8 mouse cellular contexts compared by ENCODE assay signal in the genomic region with DNA sequence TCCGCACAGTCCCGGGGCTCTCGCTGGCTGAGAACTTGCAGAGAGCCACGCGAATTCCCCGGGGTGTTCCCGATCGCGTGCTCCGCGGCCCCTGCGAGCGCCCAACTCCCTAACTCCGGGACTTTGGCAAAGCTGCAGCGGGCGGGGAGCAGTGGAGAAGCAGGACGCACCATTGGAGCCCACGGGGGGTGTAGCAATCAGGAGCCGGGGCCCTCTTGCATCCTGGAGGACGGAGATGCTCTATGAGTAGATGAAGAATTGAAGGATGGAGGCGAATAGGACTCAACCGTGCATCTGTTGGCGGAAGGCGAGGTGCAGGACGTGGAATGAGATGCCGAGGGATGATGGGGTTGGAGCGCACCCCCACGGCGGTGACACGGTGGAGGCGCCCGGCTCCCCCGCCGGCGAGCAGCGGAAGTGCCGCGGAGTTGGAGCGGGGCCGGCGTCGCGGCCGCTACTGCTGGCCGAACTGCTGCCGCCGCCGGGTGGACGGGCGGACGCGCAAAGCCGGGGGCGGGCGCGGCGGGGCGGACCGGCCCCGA. TPM values are rescaled to one million over a fixed set of nuclear protein-coding genes. Genes with fewer than 3 reads are reported as not detected.
DNase-seq lines count a peak whose midpoint lies in the region; ATAC-seq lines count a peak whose summit lies in the region.

A gene (plus strand): TSS at position 425 of the 542 bp plus-strand sequence.

- peak within 1 kb of the TSS; percentile 80 for H3K4me3 ChIP-seq in embryonic facial prominence, embryonic 12.5 days
- H3K4me3 ChIP-seq in limb, embryonic 10.5 days: peak within 1 kb of the TSS; percentile 77
- peak within 1 kb of the TSS; percentile 78 for H3K4me3 ChIP-seq in midbrain, embryonic 12.5 days

- no peaks in the 10 kb centered on the region for H3K36me3 ChIP-seq in embryonic facial prominence, embryonic 12.5 days
- H3K36me3 ChIP-seq in limb, embryonic 10.5 days: peaks cover 3% of the 10 kb centered on the region; the same call in 1 of the 2 replicates
- no peaks in the 10 kb centered on the region for H3K36me3 ChIP-seq in midbrain, embryonic 12.5 days

- peaks cover 38% of the 10 kb centered on the region for H3K4me1 ChIP-seq in embryonic facial prominence, embryonic 12.5 days
- peaks cover 55% of the 10 kb centered on the region for H3K4me1 ChIP-seq in limb, embryonic 10.5 days
- H3K4me1 ChIP-seq in midbrain, embryonic 12.5 days: peaks cover 23% of the 10 kb centered on the region

- under 1% methylated on average over 49 of the region's 60 CpGs for WGBS in embryonic facial prominence, embryonic 12.5 days
- WGBS in limb, embryonic 10.5 days: under 1% methylated on average over 60 of the region's 60 CpGs
- under 1% methylated on average over 59 of the region's 60 CpGs for WGBS in midbrain, embryonic 12.5 days

- H3K4me2 ChIP-seq in embryonic facial prominence, embryonic 12.5 days (replicated peaks): peak within 1 kb of the TSS; percentile 78
- peak within 1 kb of the TSS; percentile 95 for H3K4me2 ChIP-seq in midbrain, embryonic 12.5 days (replicated peaks)

- no peaks in the 10 kb centered on the region for H3K27me3 ChIP-seq in embryonic facial prominence, embryonic 12.5 days
- H3K27me3 ChIP-seq in limb, embryonic 10.5 days (ENCODE audit: low read depth, poor library complexity, severe bottlenecking): peaks cover 9% of the 10 kb centered on the region; the same call in 1 of the 2 replicates
- H3K27me3 ChIP-seq in midbrain, embryonic 12.5 days: peaks cover 26% of the 10 kb centered on the region; the same call in 1 of the 2 replicates

- peak within 1 kb of the TSS; percentile 66 for H3K27ac ChIP-seq in embryonic facial prominence, embryonic 12.5 days
- peak within 1 kb of the TSS; percentile 95 for H3K27ac ChIP-seq in limb, embryonic 10.5 days
- peak within 1 kb of the TSS; percentile 76; the same call in 1 of the 2 replicates for H3K27ac ChIP-seq in midbrain, embryonic 12.5 days (replicated peaks)

- no peaks in the 10 kb centered on the region for H3K9me3 ChIP-seq in embryonic facial prominence, embryonic 12.5 days
- H3K9me3 ChIP-seq in limb, embryonic 10.5 days (replicated peaks): no peaks in the 10 kb centered on the region
- H3K9me3 ChIP-seq in midbrain, embryonic 12.5 days: no peaks in the 10 kb centered on the region

- peak within 1 kb of the TSS; percentile 86 for H3K9ac ChIP-seq in embryonic facial prominence, embryonic 12.5 days
- H3K9ac ChIP-seq in midbrain, embryonic 12.5 days (replicated peaks): peak within 1 kb of the TSS; percentile 77

- peak; percentile 87 for DNase-seq in adrenal gland, postnatal 25 days
- DNase-seq in heart, adult 11 months: peak; percentile 99
- peak; percentile 82 for DNase-seq in kidney, adult 11 months
- peak; percentile 90 for DNase-seq in limb, embryonic 10.5 days (ENCODE audit: low spot score)
- DNase-seq in skeletal muscle tissue, adult 2 months (ENCODE audit: low read depth, low spot score): peak; percentile 79
- no peak for DNase-seq in MN1 (ENCODE audit: low spot score)

- peak; percentile 79 for ATAC-seq in embryonic facial prominence, embryonic 12.5 days (ENCODE audit: insufficient number of reproducible peaks, insufficient read depth, low FRiP score, low TSS enrichment)
- peak; percentile 89 for ATAC-seq in midbrain, embryonic 12.5 days (ENCODE audit: low FRiP score, low read depth)

RNA-seq across cellular contexts. Expression of the gene that starts here (rescaled TPM):
- total RNA-seq in adrenal gland, postnatal 25 days (2021): 52.7 and 55.6 TPM in 2 replicates
- polyA plus RNA-seq in embryonic facial prominence, embryonic 12.5 days (2016; fragmentation: Nextera tagmentation; extraction: Ambion mirVana): 34.3 and 36.2 TPM in 2 replicates
- 20.3 and 22.3 TPM in 2 replicates for polyA plus RNA-seq in limb, embryonic 10.5 days (2016; fragmentation: Nextera tagmentation; extraction: Ambion mirVana)
- 25.8 and 26.6 TPM in 2 replicates for polyA plus RNA-seq in midbrain, embryonic 12.5 days (2016; fragmentation: Nextera tagmentation; extraction: Ambion mirVana)
